Mouse (Mus musculus) right cerebral cortex, adult 2 months (tissue): ENCODE data around the gene Manbal.
A peak's percentile ranks its signal among the peaks of the same experiment; 100 is the strongest.

ENCODE experiments used
- DNase-seq, 2 experiments: peaks; one replicate each; pipeline ENCODE4 v3.0.0; 2021 to 2022; ENCODE audit warnings: low spot score in 2 of 2

Gene Manbal

DNA sequence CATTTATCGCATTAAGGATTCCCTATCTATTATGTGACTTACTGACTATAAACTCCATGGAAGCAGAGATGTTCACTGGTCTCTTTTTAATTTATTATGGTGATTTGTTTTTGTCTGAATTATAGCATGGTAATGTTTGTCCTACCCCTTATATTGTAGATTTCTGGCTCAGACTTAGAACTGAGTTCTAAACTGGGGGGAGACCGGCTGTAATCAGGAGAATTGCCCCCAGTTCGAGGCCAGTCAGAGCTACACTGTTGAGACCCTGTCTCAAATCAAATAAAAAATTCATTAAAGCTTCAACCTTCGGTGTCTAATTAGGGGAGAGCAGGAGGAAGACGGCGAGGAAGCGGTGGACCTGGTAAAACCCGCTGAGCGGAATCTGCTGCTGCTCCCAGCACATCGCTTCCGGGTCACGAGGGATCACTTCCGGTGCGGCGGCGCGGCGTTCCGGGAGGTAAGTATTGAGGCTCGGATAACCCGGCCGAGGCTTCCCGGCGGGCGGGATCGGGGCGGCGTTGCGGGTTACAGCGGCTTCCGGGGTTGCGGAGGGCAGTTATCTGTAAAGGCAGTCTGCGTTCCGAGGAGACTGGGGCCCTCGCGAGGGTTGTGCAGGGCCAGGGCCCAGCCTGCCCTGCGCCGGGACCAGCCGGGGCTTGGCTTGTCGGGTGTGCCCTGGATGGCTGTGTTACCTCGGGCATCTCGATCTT lies at the start of gene Manbal:
Gene Manbal (plus strand): TSS at position 411 of the 710 bp plus-strand sequence.
- DNase-seq, result peak; percentile 95 to 98

DNA sequence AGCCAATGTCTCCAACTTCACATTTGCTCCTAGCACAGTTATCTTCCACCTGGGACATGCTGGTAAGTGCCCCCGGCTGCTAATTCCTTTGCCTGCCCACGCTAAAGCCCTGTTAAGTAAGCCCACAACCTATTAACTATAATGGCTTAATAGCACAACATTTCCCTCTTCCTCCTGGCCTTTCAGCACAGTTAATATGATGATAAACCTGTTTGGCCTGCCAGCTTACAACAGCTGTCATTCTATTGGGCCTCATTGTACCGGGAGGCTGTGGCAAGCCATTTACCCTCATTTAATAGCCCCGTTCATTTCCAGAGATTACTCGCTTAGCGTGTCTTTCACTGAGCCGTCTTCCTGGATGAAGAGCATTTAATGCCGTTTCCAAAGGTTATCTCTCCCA lies 47.3 kb upstream of the Manbal start:
- DNase-seq, result no peak

- no peak for DNase-seq
Measured at GRCm38 (mm10) chr2:157320886-157321285, 46.5 kb upstream of the Manbal start.

- no peak for DNase-seq
Measured at GRCm38 (mm10) chr2:157322029-157322766, 45.2 kb upstream of the Manbal start.

- no peak for DNase-seq
Measured at GRCm38 (mm10) chr2:157325238-157325637, 42.2 kb upstream of the Manbal start.

GRCm38 (mm10) chr2:157328106-157328505 lies 39.3 kb upstream of the Manbal start:
- DNase-seq, result no peak

DNA sequence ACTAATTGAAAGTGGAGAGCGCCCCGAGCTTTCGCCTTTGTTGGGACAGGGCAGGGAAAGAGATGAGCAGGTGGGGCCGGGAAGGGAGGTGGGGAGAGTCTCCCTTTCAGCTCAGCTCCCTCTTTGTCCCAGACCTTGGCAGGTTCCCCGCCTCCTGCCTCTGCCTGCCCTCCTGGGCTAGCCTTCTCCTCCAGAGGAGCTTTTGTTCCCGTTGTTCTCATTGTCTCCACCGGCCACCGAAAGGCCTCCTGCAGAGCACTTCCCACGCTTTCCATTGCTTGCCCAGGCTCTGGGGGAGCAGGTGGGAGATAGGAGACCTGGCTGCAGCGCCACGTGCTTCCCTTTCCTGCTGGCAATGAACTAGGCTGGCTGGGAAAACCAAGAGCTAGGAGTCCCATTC lies 38.8 kb upstream of the Manbal start:
- DNase-seq, result no peak

- no peak for DNase-seq
Measured at GRCm38 (mm10) chr2:157332059-157332458, 35.3 kb upstream of the Manbal start.

- DNase-seq, result peak; percentile 66 to 74
Measured at GRCm38 (mm10) chr2:157338663-157339062, 28.7 kb upstream of the Manbal start.

GRCm38 (mm10) chr2:157339532-157339931 lies 27.9 kb upstream of the Manbal start:
- DNase-seq, result no peak

GRCm38 (mm10) chr2:157340221-157340741 lies 27.1 kb upstream of the Manbal start:
- peak; percentile 29 to 48 for DNase-seq

GRCm38 (mm10) chr2:157341554-157342270 lies 25.7 kb upstream of the Manbal start:
- DNase-seq, result peak; percentile 77 to 80

DNA sequence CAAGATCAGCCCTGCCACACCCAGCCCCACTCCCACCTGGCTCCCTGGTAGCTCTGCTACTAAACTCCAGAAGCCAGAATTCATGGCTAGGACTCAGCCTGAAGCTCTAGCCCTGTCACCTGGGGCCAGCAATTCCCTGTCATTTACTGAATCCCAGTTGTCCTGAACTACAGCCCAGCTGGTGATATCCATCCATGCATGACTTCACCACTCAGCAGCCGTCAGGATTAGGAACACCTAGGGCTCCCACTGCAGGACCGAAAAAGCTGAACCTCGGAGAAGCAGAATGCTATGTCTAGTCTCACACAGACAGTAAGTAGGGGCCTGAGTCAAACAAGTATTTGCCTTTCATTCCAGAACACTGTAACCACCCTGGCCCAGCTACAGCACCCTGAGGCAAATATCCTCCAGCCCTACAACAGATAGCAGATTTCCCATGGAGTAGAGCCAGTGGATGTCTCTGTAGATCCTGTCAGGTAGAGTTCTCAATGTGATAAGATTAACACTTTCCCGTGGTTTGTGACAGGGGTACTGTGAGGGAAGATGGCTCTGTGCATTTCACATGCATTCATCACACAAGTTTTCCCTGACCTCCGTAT lies 25.0 kb upstream of the Manbal start:
- DNase-seq, result no peak

GRCm38 (mm10) chr2:157343337-157343736 lies 24.1 kb upstream of the Manbal start:
- no peak for DNase-seq

- peak; percentile 57 to 65 for DNase-seq
Measured at GRCm38 (mm10) chr2:157347361-157348159, 19.8 kb upstream of the Manbal start, which contains the start of gene Ghrh. Gene Ghrh, minus strand, starts transcription at chr2:157347506.

GRCm38 (mm10) chr2:157349121-157349778 lies 18.1 kb upstream of the Manbal start:
- DNase-seq, result peak in 1 of 2 experiments; percentile 37

DNA sequence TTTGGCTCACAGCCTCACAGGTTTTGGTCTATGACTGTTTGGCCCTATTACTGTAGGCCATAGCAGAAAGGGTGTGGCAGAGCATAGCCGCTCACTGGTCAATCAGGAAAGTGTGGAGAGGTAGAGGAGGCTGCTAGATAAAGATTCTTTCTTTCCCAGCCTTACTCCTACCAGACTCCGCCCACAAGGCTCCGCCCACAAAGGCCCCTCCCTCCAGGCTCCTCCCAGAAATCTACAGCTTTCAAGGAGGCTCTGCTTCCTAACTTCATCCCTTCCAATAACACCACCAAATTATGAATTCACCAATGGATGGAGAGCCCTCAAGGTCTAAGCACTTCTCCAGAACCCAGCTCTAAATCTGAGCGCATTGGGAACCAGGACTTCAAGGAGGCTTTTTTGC lies 14.2 kb upstream of the Manbal start:
- no peak for DNase-seq

DNA sequence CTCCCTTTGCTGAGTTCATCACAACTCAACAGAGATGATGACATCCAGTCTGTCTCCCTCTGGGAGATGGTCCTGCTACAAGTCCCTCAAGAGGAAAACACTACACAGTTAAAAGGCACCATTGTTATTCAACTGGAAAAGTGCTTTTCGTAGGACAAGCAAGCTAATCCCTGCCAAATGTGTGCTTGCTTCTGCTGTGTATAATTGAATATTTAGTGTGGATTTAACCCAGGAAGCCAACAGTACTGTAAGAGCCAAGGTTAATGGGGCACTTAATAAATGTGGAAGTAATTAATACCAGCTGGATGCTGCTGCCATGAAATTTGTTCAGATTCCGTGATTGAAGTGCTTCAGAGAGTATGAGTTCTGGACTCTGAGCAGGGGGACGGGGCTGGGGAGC lies 13.3 kb upstream of the Manbal start:
- no peak for DNase-seq

DNA sequence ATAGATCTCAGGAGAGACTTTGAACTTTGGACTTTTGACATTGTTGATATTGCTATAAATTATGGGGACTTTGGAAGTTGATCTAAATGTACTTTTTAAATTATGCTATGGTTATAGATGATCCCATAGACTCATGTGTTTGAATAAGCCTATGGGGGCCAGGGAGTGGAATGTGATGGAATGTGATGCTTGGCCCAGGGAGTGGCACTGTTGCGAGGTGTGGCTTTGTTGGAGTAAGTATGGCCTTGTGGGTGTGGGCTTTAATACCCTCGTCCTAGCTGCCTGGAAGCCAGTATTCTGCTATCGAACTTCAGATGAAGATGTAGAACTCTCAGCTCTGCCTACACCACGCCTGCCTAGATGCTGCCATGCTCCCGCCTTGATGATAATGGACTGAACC lies 7.4 kb upstream of the Manbal start:
- no peak for DNase-seq

GRCm38 (mm10) chr2:157363031-157363430 lies 4.4 kb upstream of the Manbal start:
- no peak for DNase-seq
